Mouse (Mus musculus) inflammation-experienced regulatory T-cells, adult 6 months (primary cell): ENCODE measurements around the gene Rangrf. TPM values are rescaled to one million over a fixed set of nuclear protein-coding genes. Genes with fewer than 3 reads are reported as not detected.
"Not testable (repeated sequence)": the region's sequence is repeated elsewhere in the genome, so short reads cannot be mapped to it uniquely, and the experiment has no call there.

Experiments
- ATAC-seq: one replicate; pipeline ENCODE4 v1.8.0; 2017
- polyA plus RNA-seq, 3 experiments: library from polyadenylated mRNA; unstranded; fragments of 100-300 nt; shearing (Covaris generic); gene quantifications; one replicate each; pipeline ENCODE4 v1.2.1; 2017

Gene Rangrf
- polyA plus RNA-seq, 3 experiments from 2014 or later = 13.7 to 72.0 (median 38.3) TPM

GRCm38 (mm10) chr11:68975601-68976000 lies 616 bp upstream of the Rangrf start:
- ATAC-seq = no peak

- ATAC-seq = no peak
Observed at GRCm38 (mm10) chr11:68974059-68974450, 930 bp downstream of the Rangrf start.

GRCm38 (mm10) chr11:68973250-68974058 lies 1.5 kb downstream of the Rangrf start:
- ATAC-seq = peak; percentile 80

GRCm38 (mm10) chr11:68970232-68970631 lies 4.8 kb downstream of the Rangrf start:
- ATAC-seq = no peak

- no peak for ATAC-seq
Observed at GRCm38 (mm10) chr11:68968752-68969151, 6.2 kb downstream of the Rangrf start.

GRCm38 (mm10) chr11:68967337-68968282 lies 7.4 kb downstream of the Rangrf start, which contains the start of gene Slc25a35:
Gene Slc25a35 (plus strand): TSS chr11:68968131.
- peak; percentile 93 for ATAC-seq

GRCm38 (mm10) chr11:68966554-68966953 lies 8.4 kb downstream of the Rangrf start:
- ATAC-seq = no peak

- ATAC-seq = peak; percentile 23
Observed at GRCm38 (mm10) chr11:68965845-68966244, 9.1 kb downstream of the Rangrf start.

- ATAC-seq = no peak
Observed at GRCm38 (mm10) chr11:68965050-68965449, 9.9 kb downstream of the Rangrf start.

- no peak for ATAC-seq
Observed at GRCm38 (mm10) chr11:68963405-68963804, 11.6 kb downstream of the Rangrf start.

GRCm38 (mm10) chr11:68962159-68962558 lies 12.8 kb downstream of the Rangrf start:
- not testable (repeated sequence) for ATAC-seq

- no peak for ATAC-seq
Observed at GRCm38 (mm10) chr11:68961596-68961995, 13.4 kb downstream of the Rangrf start.

- ATAC-seq = no peak
Observed at GRCm38 (mm10) chr11:68957971-68958370, 17.0 kb downstream of the Rangrf start.

- ATAC-seq = no peak
Observed at GRCm38 (mm10) chr11:68957308-68957707, 17.7 kb downstream of the Rangrf start, which contains the start of gene Arhgef15. Gene Arhgef15 (minus strand): TSS chr11:68957480.

- no peak for ATAC-seq
Observed at GRCm38 (mm10) chr11:68956697-68957096, 18.3 kb downstream of the Rangrf start.

GRCm38 (mm10) chr11:68956107-68956506 lies 18.9 kb downstream of the Rangrf start:
- ATAC-seq = no peak

GRCm38 (mm10) chr11:68955473-68955872 lies 19.5 kb downstream of the Rangrf start:
- ATAC-seq = no peak

GRCm38 (mm10) chr11:68954408-68954807 lies 20.6 kb downstream of the Rangrf start:
- ATAC-seq = no peak

GRCm38 (mm10) chr11:68953903-68954302 lies 21.1 kb downstream of the Rangrf start:
- no peak for ATAC-seq

GRCm38 (mm10) chr11:68947542-68947993 lies 27.4 kb downstream of the Rangrf start:
- ATAC-seq = no peak

GRCm38 (mm10) chr11:68946806-68947440 lies 28.1 kb downstream of the Rangrf start:
- ATAC-seq = no peak

- ATAC-seq = no peak
Observed at GRCm38 (mm10) chr11:68946001-68946400, 29.0 kb downstream of the Rangrf start.

GRCm38 (mm10) chr11:68945245-68945644 lies 29.7 kb downstream of the Rangrf start:
- ATAC-seq = no peak
